Comparison of ENCODE assay signal across 12 mouse cellular contexts in the genomic region with DNA sequence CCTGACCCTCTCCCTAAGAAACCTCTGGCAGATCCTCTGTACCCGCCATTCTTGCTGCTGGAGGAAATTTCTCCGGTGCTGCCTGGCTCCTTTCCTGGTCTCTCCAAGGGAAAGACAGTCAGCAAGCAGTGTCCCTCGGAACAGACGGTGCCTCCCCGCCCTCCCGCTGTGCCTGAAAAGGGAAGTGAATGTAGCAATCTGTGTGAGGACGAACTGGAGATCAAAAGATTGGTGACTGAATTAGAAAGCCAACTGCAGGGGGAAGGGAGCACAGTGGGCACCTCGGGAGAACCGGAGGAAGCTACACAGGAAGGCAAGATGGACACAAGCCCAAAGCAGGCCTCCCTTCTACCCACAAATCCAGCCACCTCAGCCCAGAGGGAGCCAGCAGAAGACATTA. TPM values are rescaled to one million over a fixed set of nuclear protein-coding genes. Genes with fewer than 3 reads are reported as not detected.
A peak's percentile ranks its signal among the peaks of the same experiment; 100 is the strongest.
DNase-seq lines count a peak whose midpoint lies in the region; ATAC-seq and TF ChIP-seq lines count a peak whose summit lies in the region.
"Had no signal": no experiment of that assay in that cellular context is flagged by ENCODE, and none has a peak within 500 bp of the region (broad histone marks: within the 10 kb centered on the region; RNA-seq: fewer than 3 reads in every experiment).

No protein-coding gene starts in this region.

- no peak overlapping the region for H3K4me2 ChIP-seq in hindbrain, postnatal 0 days (ENCODE audit: low read depth, low read length)
- no peak overlapping the region for H3K4me2 ChIP-seq in hindbrain, embryonic 16.5 days (ENCODE audit: low read length)
- H3K4me2 ChIP-seq: liver, embryonic 15.5 days; stomach, embryonic 15.5 days had no signal

- H3K4me3 ChIP-seq in hindbrain, postnatal 0 days (ENCODE audit: low read length) = no peak overlapping the region
- no peak overlapping the region for H3K4me3 ChIP-seq in hindbrain, embryonic 16.5 days (ENCODE audit: low read length)
- H3K4me3 ChIP-seq: liver, embryonic 15.5 days; stomach, embryonic 15.5 days had no signal

- H3K27ac ChIP-seq in hindbrain, postnatal 0 days = no peak overlapping the region
- no peak overlapping the region; the same call in 1 of the 2 replicates for H3K27ac ChIP-seq in hindbrain, embryonic 16.5 days (ENCODE audit: low read depth, low read length)
- H3K27ac ChIP-seq: liver, embryonic 15.5 days; stomach, embryonic 15.5 days had no signal

- WGBS in hindbrain, postnatal 0 days = 14% methylated on average over 9 of the region's 9 CpGs
- WGBS in hindbrain, embryonic 16.5 days = 26% methylated on average over 9 of the region's 9 CpGs

- peak; percentile 31 for DNase-seq in hindbrain, postnatal 0 days (ENCODE audit: low spot score)
- DNase-seq in ES-CJ7 (ENCODE audit: low read depth, low spot score) = peak; percentile 35
- peak; percentile 83 for DNase-seq in cerebellum, adult 8-10 months
- peak; percentile 26 for DNase-seq in lung, postnatal 14 days
- no peak for DNase-seq in thymus, postnatal 14 days
- no peak for DNase-seq in kidney, adult 8-10 months
- DNase-seq: gastrocnemius, postnatal 25 days had no signal

- peaks cover 20% of the 10 kb centered on the region for H3K4me1 ChIP-seq in hindbrain, postnatal 0 days (ENCODE audit: insufficient read depth, low read length)
- peaks cover 19% of the 10 kb centered on the region for H3K4me1 ChIP-seq in hindbrain, embryonic 16.5 days (ENCODE audit: control insufficient read depth, insufficient read depth, low read depth, low read length)

- ATAC-seq in hindbrain, postnatal 0 days = no peak
- no peak for ATAC-seq in hindbrain, embryonic 16.5 days
- no peak for ATAC-seq in megakaryocyte-erythroid progenitor cell, adult 5-6 weeks (replicated peaks; ENCODE audit: low FRiP score, low TSS enrichment, poor library complexity, severe bottlenecking)
- ATAC-seq: activated CD4-positive, CD25-positive, alpha-beta regulatory T cell, adult 4 months had no signal

- TF ChIP-seq CTCF in hindbrain, postnatal 0 days (IDR thresholded peaks at IDR 0.05; ENCODE audit: low read depth) = no peak

- no peaks in the 10 kb centered on the region for H3K36me3 ChIP-seq in hindbrain, postnatal 0 days (ENCODE audit: insufficient read depth, low read length)
- no peaks in the 10 kb centered on the region for H3K36me3 ChIP-seq in hindbrain, embryonic 16.5 days (ENCODE audit: control insufficient read depth, insufficient read depth, low read length)
- H3K36me3 ChIP-seq: liver, embryonic 15.5 days; stomach, embryonic 15.5 days had no signal

- H3K27me3 ChIP-seq in hindbrain, postnatal 0 days (ENCODE audit: insufficient read depth, low read length) = no peaks in the 10 kb centered on the region
- H3K27me3 ChIP-seq in hindbrain, embryonic 16.5 days (replicated peaks; ENCODE audit: control insufficient read depth, insufficient read depth, low read length) = peaks cover 2% of the 10 kb centered on the region; the same call in 1 of the 2 replicates
- H3K27me3 ChIP-seq: stomach, embryonic 15.5 days had no signal

- H3K9me3 ChIP-seq in hindbrain, postnatal 0 days (ENCODE audit: low read length) = no peaks in the 10 kb centered on the region
- H3K9me3 ChIP-seq in hindbrain, embryonic 16.5 days (ENCODE audit: control insufficient read depth, low read length) = no peaks in the 10 kb centered on the region
- H3K9me3 ChIP-seq: liver, embryonic 15.5 days; stomach, embryonic 15.5 days had no signal

- no peak overlapping the region for H3K9ac ChIP-seq in hindbrain, postnatal 0 days (replicated peaks; ENCODE audit: low read length)
- H3K9ac ChIP-seq in hindbrain, embryonic 16.5 days (ENCODE audit: low read depth, low read length) = no peak overlapping the region
- H3K9ac ChIP-seq: liver, embryonic 15.5 days; stomach, embryonic 15.5 days had no signal

RNA-seq across cellular contexts. Expression of a gene that starts 17.7 kb away (rescaled TPM):
- 28.0 and 37.6 TPM in 2 replicates for total RNA-seq in hindbrain, postnatal 0 days (2014; rRNA removed)
- polyA plus RNA-seq in hindbrain, postnatal 0 days (2015; fragmentation: Nextera tagmentation; extraction: Ambion mirVana) = 1.5 and 2.0 TPM in 2 replicates
- 0.75 and 1.2 TPM in 2 replicates for polyA plus RNA-seq in hindbrain, embryonic 16.5 days (2015; fragmentation: Nextera tagmentation; extraction: Ambion mirVana)
- total RNA-seq in megakaryocyte-erythroid progenitor cell, adult 5-6 weeks (2014; fragmentation: Nextera tagmentation) = 188 and 219 TPM in 2 replicates
- 43.8 and 102 TPM in 2 replicates for total RNA-seq in megakaryocyte-erythroid progenitor cell, adult 5-6 weeks (2017)

Comparison
In these comparisons a context has a peak if more than half of its experiments do, and no peak if none do; other contexts are left out.
1. DNase-seq: peak in hindbrain, postnatal 0 days (single experiment), ES-CJ7 (single experiment), cerebellum, adult 8-10 months (single experiment) and lung, postnatal 14 days (single experiment); none in thymus, postnatal 14 days (single experiment) and kidney, adult 8-10 months (0 of 2).